Mouse (Mus musculus) kidney, adult 11 months (tissue): Measurements from ENCODE around the gene Sox9.

Experiments used
- DNase-seq: peaks from one replicate; pipeline ENCODE4 v3.0.0; 2022

Sox9 gene

DNA sequence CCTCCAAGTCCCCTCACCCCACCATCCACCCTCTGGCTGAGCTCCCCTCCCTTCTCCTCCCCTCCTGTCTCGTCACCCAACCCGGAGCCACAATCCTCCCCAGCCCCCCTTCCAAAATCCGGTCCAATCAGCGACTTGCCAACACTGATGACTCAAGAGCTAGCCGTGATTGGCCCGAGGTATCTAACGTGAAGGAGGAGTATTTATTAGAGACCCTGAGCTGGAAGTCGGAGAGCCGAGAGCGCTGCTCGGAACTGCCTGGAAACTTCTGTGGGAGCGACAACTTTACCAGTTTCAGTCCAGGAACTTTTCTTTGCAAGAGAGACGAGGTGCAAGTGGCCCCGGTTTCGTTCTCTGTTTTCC is at the start of gene Sox9:
Sox9 (plus strand) TSS at position 231 of the 363 bp plus-strand sequence.
- DNase-seq = peak; percentile 46

DNA sequence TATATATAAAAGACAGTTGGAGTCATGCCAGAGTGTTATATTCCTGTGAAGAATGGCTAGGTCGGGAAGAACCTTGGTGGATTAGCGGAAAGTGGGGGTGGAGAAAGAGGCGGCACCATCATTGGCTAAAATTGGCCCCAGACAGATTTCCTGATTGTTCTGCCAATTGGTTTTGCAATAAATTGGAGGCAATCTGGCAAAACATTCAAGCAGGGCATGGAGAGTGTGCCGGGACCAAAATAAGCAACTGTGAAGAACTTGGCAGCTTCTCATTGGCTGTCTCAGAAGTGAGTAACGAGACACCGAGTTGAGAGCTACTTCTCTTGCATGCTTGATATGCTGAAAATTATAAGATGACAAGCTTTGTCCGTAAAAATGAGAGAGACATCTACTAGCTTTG is 49.6 kb upstream of the Sox9 start:
- no peak for DNase-seq

DNA sequence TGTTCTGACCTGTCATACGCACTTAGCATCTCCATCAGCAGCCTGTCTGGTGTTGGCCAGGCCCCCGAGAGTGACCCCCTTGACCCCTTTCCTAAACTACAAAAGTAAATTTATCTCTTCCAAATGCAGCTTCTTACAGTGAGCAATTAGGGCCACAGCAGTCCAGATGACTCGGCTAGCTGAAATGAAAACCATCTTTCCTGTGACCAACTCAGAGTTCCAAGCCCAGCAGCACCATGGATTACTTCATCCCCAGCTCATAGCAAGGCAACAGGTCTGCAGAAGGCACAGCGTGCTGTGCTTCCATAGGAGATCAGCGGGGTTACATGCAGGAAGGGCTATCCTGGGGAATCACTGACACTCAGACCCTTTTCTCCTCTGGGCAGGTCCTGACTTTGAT is 45.0 kb upstream of the Sox9 start:
- no peak for DNase-seq

DNA sequence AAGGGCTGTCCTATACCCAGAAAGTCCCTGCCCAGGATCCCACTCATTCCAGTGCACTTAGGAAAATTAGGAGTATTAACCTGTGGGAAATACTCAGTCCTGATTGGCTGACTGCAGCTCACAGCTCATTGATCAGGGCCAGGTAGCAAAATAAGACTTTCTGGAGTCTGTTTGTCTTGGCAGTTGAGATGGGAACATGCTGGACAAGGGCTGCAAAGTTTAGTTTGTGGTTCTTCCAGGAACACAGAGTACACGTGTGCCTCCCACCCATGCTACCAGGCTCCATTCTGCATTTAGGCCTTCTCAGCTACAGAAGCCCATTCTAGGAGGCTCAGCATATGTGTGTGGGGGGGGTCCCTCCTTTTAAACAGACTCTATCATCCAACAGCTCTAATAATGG is 42.3 kb upstream of the Sox9 start:
- DNase-seq = no peak

DNA sequence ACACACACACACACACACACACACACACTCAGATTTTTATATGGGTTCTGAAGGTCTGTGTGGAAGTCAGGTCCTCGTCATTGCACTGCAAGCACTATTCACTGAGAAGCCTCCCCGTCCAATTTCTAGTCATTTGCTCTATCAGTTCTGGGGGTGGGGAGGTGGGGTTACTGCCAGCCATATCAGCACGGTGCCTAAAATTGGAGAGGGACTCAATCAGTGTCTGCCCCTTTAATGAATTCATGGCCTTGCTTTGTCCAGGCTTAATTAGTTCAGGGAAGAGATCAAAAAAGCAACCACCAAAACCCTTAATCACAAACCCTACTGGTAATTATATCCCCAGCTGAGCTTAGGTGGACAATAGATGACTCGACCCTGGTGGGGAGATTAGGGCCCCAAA is 25.5 kb upstream of the Sox9 start:
- no peak for DNase-seq

DNA sequence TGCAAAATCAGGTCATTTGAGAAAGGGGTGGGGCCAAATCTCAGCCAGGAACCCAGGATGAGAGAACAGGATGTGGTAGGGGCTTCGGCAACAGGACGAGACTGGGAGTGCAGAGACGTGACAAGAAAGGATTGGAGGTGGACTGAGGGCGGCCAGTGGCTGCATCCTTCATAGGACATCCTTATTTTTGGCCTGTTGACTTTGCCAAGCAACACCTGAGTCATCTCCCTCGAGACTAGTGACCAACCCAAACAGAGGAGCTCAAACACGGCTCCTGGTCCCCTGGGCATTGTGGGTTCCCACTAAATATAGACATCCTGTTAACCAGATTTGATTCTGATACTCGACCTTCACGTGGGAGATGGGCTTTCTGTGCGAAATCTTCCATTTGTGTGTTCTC is 24.0 kb upstream of the Sox9 start:
- no peak for DNase-seq

DNA sequence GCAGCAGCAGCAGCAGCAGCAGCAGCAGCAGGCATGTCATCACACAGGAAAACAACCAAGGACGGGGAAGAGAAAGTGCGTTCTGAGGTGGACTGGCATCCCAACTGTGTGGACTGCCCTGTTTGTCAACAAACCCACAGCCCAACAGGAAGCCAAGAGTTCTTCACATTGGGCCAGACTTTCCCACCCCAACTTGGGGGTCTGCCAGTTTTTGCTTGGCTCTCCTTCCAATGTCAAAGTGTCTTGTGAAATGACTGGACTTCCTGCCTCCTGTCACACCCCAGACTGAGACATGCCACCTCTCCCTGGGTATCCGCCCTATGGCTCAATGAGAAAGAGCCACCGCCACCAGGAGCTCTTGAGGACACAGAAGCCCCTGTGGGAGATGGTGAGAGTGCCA is 15.1 kb upstream of the Sox9 start:
- no peak for DNase-seq

DNA sequence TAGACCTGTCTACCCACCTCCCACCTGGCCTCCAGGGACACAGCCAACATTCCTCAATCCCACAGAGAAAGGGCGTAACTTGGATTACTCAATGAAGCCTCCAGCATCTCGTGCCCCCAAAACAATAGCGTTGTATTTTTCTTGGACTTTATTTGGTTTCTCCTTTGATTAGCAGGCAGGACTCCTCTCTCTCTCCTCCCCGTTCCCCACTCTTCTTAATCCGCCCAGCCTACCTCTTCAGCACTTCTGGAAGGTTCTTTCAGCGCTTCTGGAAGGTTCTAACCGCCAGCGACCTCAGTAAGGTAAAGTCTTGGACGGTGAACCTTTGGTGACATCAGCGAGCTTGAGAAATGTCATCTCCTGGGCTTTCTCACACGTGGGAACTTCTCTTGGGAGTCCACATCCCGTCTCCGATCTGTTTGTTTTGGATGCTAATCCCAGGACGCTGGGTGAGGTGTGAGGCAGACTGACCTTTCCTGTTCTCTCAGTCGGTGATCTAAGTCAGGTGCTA is 14.4 kb upstream of the Sox9 start:
- no peak for DNase-seq

DNA sequence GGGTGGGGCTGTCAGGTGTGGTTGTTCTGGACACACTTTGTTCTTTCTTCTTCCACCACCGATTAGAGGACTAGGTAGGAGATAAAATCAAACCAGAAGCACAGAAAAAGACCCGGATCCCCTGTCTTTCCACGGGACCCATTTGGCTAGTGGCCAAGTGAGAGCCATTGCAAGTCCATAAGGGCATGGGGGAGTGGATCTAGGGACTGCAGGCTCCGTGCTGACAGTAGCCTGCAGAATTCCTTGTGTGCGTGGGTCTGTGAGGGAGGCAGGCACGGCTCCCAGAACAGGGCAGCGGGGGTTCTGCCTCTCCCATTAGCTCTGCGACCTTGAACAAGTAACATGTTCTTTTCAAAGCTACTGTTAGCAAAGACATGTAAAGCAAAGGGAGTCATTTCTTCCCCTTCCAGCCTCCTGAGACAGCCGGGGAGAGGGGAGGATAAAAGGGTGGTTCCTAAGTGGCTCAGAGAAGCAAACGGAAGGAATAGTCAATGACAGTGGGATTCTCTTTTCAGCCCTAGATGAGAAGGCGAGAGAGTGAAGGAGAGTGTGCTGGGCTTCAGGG is 9.2 kb upstream of the Sox9 start:
- DNase-seq = no peak

DNA sequence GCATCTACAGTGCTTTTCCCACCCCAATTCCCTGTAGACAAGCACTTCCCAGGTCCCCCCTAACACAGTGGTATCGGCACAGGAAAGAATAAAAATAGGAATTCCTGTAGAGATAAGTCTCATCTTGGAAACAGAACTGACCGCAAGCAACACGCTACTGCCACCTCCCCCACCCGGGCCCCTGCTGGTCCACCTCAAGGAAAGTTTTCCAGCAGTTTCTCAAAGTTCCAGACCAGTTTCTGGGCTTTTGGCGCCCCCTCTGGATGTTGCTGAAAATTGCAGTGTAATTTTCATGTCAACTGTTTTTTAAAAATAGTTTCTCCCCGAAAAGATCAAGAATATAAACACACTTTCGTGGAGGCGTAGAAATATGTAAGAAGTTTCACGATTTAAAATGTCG is 2.3 kb upstream of the Sox9 start:
- DNase-seq = no peak

DNA sequence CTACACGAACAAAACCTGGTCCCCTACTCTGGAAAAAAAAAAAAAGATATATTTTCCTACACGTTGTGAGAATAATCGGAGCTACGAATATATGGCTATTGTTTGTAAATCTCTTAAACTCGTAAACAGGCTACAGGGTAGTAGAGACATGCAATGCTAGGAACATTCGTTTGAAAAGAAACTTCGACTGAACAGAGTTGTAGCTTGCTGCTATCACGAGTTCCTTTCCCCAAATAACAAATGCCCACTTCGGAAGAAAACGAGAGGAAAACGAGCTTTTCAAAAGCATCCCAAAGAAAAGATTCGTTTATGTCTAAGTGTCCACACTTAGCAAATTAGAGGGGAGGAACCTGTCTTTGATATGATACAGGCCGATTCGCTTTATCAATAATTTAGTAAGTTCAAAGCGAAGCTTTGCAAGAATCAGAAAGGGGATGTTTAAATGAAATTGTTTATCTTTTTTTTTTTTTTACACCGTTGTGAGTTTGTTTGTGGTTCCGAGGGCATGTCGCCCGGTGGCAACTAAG is 1.6 kb upstream of the Sox9 start:
- DNase-seq = no peak

DNA sequence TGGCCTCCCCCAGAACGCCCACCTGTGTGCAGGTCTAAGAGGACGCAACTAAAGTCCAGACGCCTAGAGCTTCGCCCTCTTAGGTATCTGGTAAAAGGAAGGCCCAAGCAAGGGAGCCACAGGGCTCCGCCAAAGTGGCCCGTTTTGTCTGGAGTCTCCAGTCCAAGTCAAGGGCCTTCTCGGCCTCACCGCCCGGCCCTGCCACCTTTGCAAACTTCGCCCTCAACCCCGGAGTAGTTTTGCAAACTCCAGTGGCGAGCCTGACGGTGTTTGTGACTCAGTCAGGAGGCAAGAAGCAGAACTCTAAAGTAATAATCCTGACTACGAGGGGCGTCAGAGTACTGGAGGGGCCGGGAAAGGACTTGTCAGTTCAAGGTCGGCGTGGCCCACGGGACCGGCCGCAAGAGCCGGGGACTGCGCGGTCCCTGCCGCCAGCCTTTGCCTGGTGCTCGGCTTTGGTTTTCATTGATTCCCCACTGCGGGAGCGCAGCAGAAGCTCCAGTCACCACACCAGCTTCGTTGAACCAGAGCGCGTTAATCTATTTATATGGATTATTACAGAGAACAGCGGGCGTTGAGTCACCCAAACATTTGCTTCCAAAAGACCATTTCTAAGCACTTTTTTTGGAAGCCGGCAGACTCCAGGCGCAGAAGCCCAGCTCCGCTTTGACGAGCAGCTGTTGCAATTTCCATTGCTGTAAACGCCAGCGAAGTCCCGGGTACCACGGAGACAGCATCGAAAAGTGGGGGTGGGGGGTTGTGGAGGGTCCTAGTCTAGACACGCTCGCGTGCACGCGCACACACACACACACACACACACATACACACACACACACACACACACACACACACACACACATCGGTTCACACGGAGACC is 751 bp upstream of the Sox9 start:
- no peak for DNase-seq

DNA sequence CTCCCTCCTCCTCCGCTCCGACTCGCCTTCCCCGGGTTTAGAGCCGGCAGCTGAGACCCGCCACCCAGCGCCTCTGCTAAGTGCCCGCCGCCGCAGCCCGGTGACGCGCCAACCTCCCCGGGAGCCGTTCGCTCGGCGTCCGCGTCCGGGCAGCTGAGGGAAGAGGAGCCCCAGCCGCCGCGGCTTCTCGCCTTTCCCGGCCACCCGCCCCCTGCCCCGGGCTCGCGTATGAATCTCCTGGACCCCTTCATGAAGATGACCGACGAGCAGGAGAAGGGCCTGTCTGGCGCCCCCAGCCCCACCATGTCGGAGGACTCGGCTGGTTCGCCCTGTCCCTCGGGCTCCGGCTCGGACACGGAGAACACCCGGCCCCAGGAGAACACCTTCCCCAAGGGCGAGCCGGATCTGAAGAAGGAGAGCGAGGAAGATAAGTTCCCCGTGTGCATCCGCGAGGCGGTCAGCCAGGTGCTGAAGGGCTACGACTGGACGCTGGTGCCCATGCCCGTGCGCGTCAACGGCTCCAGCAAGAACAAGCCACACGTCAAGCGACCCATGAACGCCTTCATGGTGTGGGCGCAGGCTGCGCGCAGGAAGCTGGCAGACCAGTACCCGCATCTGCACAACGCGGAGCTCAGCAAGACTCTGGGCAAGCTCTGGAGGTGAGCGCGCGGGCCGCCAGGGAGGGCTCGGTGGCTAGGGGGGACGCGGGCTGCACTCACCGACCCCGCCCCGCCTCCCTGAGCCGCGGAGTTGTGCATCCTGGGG is 515 bp downstream of the Sox9 start:
- DNase-seq = no peak

DNA sequence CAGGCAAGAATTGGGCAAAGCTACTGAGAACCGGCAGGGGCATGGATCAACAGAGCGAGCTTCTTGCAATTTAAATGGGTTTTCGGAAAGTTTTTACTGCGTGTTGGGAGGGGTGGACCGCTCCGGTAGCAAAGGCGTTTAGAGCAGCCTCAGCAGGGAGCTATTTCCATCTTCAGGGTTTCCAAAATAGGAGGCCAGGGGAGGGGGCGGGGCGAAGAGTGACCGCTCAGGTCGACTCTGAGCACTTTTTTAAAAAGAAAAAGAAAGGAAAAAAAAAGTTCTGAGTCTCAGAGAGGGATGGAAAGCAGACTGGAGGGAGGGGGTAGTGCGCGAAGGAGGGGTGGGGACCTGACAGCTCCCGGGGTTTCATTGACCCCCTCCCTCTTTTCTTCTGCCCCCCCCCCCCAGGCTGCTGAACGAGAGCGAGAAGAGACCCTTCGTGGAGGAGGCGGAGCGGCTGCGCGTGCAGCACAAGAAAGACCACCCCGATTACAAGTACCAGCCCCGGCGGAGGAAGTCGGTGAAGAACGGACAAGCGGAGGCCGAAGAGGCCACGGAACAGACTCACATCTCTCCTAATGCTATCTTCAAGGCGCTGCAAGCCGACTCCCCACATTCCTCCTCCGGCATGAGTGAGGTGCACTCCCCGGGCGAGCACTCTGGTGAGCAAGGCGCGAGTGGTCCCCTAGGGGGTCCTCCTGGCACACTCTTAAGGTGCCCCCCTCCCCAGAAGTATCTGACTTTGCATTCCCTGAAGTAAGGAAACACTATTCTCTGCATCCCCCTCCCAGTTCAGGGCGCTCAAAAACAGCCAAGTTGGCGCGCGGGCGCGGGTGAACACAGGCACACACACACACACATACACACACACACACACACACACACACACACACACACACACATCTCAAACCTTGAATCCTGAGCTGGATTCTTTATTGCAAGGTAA is 1.6 kb downstream of the Sox9 start:
- DNase-seq = no peak

DNA sequence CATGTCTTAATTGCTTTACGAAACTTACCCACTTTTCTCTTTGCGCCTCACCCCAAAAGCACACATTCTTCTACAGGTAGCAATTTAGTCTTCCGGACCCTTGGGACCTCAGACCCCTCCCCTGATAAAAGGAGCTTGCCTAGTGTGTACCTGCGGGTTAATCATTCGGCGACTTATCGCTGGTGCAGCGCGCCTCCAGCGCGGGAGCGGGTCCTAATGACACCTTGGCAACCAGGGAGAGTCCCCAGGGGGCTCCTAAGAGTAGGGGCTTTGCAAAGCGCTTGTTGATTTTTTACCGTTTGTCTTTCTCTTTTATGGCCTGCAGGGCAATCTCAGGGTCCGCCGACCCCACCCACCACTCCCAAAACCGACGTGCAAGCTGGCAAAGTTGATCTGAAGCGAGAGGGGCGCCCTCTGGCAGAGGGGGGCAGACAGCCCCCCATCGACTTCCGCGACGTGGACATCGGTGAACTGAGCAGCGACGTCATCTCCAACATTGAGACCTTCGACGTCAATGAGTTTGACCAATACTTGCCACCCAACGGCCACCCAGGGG is 2.4 kb downstream of the Sox9 start:
- no peak for DNase-seq

DNA sequence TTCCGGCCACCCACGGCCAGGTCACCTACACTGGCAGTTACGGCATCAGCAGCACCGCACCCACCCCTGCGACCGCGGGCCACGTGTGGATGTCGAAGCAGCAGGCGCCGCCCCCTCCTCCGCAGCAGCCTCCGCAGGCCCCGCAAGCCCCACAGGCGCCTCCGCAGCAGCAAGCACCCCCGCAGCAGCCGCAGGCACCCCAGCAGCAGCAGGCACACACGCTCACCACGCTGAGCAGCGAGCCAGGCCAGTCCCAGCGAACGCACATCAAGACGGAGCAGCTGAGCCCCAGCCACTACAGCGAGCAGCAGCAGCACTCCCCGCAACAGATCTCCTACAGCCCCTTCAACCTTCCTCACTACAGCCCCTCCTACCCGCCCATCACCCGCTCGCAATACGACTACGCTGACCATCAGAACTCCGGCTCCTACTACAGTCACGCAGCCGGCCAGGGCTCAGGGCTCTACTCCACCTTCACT is 2.9 kb downstream of the Sox9 start:
- no peak for DNase-seq

DNA sequence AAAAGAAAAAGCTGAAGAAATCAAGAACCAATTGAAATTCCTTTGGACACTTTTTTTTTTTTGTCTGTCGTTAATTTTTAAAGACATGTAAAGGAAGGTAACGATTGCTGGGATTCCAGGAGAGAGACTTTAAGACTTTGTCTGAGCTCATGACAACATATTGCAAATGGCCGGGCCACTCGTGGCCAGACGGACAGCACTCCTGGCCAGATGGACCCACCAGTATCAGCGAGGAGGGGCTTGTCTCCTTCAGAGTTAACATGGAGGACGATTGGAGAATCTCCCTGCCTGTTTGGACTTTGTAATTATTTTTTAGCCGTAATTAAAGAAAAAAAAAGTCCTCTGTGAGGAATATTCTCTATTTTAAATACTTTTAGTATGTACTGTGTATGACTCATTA is 3.6 kb downstream of the Sox9 start:
- no peak for DNase-seq

DNA sequence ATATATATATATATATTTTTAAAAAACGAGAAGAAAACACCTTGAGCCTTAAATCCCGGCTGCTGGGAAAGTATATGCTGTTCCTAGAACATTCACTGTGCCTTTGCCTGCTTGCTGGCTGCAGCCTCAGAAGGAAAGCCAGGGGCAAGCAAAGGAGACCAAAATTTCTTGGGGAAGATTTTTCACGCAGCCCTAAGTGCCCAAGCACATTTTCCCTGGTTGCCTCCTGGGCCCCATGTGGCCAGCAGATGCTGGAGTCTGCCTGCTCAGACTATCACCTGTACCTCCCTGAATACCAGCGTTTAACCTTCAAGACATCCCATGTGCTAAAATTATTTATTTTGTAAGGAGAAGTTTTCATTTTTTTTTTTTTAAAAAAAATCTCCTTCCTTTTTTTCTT is 4.4 kb downstream of the Sox9 start:
- DNase-seq = no peak

DNA sequence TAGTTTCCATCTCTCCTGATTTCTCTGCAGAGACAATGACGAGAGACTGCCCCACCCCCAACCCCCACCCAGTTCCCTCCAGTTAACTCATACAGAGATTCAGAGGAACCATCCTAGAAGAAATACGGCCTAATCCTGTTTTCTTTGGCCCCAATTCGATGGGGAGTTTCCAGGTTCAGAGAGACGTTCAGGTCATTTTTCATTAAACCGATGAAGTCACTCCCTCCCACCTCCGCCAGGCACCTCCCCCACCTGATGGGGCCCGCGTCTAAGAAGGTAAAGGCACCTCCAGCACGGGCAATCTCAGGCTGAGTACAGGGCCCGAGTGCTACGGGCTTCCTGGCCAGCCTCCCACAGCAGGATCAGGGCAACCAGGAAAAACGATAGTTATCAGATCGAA is 6.3 kb downstream of the Sox9 start:
- no peak for DNase-seq

DNA sequence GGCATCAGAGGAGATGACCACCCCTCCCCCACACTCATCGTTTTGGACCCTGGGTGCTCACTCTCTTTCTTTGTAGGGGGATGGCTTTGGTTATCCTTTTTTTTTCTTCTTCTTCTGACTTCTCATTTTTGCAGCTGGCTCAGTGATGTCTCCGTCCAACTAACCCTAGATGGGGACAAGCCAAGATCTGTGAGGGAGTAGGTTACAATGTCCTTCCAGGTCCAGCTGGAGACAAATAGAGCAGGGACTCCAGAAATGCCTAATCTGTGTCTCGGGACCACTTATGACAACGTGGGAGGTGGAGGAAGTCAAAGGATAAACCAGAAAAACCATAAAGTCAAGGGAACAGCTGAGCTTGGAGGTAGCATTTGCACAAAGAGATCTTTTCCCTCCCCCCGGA is 14.4 kb downstream of the Sox9 start:
- no peak for DNase-seq

DNA sequence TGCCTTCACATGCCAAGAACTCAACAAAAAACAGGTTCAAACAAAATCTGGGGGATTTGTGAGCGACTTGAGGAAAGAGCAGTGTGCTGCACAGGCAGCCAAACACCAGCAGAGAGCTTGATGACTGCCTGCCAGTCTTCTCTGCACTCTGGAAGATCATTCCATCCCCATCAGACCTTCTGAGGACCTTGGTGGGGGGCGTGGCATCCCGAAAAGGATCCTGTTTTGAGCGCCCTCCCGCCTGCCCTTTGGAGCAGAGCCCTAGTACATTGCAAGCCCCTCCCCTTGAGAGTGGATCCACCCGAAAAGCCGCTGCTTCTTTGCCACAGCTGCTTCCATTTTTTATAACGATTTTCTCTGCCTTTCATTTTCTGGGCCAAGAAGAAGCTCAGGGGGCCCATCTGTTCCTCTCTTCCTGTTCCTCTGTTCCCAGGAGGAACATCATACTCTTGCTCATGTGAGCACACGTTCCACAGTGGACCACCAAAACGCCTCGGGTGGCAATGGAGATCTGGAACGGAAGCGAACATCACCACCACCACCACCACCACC is 16.9 kb downstream of the Sox9 start:
- no peak for DNase-seq
